Mouse (Mus musculus): ENCODE results near the gene Aven.

Gene Aven

DNA sequence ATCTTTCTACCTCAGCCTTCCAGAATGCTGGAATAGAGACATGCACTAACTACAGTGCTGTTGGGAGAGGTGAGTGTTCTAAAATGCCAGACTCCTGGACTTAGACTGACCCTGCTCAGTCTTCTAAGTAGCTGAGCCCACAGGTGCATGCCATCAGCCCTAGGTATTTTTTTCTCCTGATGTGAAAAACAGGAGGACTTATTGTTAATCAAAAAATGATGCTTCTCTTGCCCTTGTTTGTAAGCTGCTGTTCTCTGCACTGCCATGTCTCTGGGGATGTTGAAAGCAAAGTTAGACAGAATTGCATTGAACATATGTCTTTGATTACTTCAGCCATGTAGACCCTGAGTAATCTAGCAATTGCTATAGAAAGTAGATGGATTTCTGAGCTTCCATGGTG lies 64.7 kb downstream of the Aven start:
- DNase-seq (ENCODE audit: low read depth, low spot score) = no peak

DNA sequence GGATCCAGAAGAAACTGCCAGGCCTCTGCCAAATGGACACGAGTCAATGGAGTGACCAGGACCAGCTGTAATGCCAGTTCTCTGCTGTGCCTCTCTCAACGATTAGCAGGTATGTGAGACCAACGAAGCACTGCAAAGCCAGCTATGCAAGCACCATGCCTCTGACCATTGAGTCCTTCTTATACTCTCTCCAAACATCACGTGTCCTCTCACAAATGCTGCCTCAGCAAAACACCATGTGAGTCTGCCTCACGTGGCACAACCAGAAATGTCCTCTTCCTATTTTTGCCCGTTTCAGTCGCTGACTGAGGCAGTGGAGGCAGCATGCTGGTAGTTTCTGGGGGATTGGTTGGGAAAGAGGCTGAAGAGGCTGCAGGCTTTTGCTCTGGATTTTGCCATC lies 68.8 kb downstream of the Aven start:
- no peak for DNase-seq (ENCODE audit: low read depth, low spot score)

DNA sequence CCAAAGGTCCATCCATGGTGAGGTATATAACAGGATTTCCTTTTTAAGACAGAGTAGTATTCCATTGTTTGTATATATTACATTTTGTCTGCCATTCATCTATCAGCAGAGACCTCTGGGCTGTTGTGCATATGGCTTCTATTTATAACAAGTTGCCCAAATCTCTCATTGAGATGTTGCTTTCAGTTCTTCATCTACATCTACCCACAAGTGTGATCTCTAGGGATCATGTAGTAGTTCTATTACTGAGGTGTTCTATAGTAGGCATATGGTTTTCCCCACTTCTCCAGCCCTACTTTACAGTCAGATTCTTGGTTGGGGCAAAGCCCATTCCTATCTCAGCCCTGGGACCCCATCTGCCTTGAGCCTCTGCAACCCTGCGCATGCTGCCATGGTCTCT lies 72.3 kb downstream of the Aven start:
- DNase-seq (ENCODE audit: low read depth, low spot score) = no peak

DNA sequence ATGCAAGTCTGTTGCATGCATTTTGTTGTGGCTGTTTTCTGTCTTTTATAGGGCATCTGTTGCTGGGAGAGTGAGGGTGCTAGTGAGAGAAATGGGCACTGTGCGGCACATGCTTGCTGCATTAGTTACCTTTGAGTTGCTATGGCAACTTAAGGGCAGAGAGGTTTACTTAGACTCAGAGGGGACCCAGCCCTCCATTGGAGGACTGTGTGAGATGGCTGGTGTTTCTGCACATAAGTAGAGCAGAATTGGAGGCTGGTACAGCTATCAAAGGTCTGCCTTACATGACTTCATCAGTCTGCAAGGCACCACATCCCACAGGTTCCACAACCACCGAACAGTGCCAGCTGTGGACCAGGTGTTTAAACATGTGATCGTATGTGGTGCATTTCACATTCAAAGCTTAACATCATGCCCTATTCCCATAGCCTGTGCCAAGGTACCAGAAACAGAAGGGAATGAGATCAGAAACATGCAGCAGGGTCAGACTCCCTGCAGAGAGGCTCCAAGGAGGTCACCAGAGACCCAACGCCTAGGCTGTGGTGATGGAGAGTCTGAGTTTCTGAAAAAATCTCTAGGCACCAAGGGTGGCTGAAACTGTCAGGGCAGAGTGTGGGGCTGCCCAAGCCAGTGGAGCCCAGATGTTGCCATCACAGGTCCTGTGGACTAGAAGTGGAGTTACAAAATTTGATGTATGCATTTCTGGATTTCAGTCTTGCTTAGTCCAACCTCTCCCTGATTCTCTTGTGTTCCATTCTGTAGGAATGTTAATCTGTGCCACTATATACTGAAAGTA lies 73.7 kb downstream of the Aven start:
- DNase-seq (ENCODE audit: low read depth, low spot score) = no peak

DNA sequence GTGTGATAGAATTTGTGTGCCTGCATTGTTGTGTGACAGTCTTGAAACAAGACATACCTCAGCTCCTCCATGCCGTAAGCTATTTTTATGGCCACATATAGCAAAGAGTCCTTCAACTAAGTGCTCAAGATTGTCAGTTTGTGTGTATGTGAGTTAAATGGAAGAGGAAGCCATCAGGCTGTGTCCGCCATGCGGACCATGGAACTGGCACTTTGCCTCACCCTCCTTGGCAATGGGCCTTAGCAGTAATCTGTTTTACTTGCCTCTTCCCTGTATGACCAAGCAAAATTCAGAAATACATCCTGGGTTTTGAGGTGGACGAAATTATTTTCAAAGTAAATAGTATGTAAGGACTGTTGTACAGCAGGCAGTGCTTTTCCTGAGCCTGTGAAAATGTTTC lies 75.0 kb downstream of the Aven start:
- no peak for DNase-seq (ENCODE audit: low read depth, low spot score)

DNA sequence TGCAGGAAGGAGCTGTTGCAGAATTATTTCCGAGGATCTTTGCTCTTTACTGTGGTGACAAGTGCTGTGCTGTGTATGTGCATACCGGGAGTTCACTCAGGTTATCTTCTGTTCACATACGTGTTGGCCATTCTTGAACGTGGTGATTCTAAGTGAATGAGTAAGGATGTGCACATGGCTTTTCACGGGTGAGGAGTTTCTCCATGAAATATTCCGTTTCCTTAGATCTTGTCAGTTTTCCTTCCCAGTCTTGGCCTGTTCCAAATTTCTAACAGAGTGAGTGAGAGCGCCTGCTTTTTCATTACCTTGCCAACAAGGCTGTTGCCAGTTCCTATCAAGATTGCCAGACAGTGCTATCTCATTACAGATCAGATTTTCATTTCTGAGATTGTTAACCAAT lies 98.2 kb downstream of the Aven start:
- DNase-seq (ENCODE audit: low read depth, low spot score) = no peak

DNA sequence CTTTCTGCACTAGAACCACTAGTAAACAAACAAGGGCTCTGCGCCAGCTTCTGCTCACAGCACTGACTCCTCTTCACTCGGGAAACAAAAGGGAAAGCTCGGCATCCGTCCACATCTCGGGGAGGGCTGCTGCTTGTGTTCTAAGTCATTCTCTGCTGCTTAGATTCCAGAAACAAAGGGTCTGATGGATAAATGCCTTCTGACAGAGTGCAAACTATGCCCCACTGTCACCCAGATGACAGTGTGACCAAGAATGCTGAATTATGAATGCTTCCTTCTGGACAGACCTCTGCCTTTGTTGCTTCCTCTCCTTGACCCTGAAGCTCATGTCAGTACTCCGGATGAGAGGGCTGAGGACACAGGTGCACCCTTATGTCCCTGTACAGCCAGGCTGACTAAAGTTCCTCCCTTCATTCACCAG lies 98.7 kb downstream of the Aven start:
- DNase-seq (ENCODE audit: low read depth, low spot score) = peak; percentile 95

DNA sequence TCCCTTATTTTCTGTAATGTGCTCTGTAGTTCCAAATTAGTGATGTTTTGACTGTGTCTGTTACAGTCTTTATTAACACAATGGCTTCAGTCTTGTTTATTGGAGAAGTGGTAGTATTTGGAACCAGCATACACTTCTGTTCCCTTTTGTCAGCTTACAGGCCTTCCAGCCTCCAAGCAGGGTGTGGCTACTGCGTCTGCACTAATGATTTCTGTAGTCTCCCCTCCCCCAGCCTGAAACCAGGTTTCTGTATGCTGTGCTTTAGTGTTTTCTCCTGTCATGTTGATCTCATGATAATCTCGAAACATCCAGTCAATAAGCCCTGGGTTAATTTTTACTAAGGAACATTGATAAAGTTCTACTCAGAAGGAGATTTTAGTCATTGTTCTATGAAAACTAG lies 100.6 kb downstream of the Aven start:
- DNase-seq (ENCODE audit: low read depth, low spot score) = no peak

DNA sequence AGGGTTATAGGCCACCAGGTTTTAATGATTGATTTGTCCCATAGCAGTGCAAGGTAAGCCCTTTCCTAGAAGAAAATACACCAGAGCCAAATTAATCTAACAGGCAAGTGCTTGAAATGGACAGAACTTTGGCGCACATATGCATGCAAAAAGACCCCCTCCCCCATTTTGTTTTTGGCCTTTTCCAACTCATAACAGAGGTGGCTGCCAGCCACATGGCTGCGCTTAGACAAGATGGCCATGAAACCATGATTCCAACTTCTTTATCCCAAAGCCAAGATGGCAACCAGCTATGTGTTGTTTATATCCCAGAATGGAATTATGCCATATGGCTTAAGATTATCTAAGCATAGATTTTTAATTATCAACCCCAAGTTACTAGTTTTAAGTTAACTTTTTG lies 101.0 kb downstream of the Aven start:
- DNase-seq (ENCODE audit: low read depth, low spot score) = no peak

DNA sequence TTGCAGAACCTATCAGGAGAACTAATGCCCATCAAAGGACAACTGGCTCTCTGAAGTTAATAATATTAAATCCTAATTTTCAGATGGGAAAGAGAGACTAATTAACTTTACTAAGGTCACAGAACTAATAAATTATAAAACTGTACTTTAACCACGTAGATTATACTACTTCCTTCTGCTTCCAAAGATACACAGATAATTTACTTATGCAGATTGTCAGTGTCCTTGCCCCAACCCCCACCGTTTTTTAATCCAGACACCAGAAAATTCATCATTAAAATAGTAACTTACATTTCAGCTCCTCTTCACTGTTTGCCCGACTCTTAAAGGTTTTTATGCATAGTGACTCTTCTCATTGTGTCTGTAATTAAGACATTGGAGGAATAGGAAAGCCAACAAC lies 103.0 kb downstream of the Aven start:
- no peak for DNase-seq (ENCODE audit: low read depth, low spot score)

DNA sequence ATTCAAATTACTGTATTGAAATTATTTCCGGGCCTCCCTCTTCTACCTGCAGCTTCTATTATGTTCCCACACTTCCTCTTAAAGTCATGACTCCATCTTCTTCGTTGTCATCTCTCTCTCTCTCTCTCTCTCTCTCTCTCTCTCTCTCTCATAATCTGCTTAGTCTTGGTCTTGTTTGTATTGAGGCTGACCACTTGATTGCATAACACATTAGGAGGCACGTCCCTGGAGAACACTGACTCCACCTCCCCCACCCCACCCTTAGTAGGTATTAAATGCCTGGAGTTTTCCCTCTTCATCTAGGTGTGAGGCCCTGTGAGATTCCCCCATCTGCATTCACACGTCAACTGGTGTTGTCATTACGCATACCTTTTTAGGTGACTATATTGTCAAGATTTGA lies 103.7 kb downstream of the Aven start:
- no peak for DNase-seq (ENCODE audit: low read depth, low spot score)

DNA sequence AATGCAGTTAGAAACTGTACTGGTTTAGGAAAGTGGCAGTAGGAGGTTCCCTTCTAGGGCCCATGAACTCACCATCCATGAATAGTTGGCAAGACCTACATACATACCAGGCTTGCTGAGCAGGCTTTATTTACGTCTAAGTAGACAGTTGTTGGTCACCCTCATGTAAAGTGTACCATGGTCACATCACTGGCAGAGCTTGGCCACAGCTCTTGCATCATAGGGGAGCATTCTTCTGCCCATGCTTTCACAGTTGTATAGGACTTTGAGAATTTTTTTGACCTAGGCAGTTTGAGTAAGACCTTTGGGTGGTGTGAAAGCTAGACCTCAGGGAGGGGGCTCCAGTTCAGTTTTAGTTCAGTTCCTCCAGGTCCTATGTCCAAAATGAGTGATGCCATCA lies 104.3 kb downstream of the Aven start:
- DNase-seq (ENCODE audit: low read depth, low spot score) = no peak

DNA sequence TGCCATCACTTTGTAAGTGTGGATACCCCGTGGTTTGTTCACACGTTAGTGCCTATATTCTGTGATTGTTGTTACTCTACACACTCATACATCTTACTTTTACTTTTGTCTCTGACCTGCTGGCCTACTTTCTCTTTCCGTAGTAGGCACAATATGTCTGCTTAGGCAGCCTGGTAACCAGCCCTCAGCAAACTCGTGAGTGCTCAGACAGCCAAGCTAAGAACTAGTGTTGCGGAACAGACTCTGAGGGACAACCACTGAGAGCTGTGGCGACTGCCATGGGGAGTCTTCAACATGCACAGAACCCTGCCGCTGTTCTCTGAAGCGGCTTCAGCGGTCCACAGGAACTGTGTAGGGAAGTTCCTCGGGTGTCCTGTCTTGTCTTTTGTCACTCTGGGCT lies 107.5 kb downstream of the Aven start:
- DNase-seq (ENCODE audit: low read depth, low spot score) = peak; percentile 29

DNA sequence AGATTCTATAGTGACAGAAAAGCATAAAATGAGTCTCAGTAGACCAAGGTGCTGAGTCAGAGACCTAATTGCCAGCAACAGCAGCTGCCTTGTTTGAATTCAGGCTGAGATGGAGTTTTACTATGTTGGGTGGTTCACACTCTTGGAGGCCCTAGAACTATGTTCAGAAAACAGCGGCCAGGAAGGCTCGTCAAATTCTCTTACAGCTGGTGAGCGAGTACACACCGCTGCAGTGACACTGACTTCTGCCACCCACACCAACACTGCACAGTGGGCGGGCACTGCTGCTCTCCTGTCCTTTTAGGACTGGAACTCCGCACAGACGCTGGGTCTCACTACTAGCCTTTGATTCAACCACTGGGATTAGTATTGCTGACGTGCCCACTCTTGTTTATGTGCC lies 109.7 kb downstream of the Aven start:
- peak; percentile 67 for DNase-seq (ENCODE audit: low read depth, low spot score)

DNA sequence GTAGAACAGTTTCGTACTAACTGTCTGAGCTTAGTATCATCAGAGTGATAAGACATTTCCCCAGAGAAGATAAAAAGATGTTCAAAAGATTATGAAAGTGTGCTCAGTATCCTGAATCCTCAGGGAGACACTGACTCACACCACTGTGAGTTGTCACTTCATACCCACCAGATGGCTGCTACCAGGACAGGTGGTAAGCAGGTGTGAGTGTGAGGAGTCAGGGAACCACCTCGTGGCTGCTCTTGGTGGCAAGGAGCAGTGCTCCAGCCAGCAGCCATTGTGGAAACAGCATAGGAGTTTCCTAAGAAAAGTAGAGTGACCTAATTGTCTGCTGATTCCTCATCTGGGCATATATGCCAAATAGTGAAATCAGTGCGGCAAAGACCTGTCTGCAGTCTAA lies 113.8 kb downstream of the Aven start:
- peak; percentile 46 for DNase-seq (ENCODE audit: low read depth, low spot score)

DNA sequence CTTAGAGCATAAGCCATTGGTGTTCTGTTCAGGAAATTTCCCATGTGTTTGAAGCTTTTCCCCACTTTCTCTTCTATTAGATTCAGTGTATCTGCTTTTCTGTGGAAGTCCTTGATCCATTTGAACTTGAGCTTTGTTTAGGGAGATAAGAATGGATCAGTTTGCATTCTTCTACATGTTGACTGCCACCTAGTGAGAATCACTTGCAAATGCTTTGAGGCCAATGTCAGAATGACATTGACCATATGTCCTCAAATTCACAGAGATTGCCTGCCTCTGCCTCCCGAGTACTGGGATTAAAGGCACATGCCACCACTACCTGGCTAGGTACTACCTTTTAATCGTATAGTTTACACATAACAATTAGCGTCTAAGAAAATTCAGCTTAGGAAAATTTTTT lies 119.9 kb downstream of the Aven start:
- DNase-seq (ENCODE audit: low read depth, low spot score) = peak; percentile 39

DNA sequence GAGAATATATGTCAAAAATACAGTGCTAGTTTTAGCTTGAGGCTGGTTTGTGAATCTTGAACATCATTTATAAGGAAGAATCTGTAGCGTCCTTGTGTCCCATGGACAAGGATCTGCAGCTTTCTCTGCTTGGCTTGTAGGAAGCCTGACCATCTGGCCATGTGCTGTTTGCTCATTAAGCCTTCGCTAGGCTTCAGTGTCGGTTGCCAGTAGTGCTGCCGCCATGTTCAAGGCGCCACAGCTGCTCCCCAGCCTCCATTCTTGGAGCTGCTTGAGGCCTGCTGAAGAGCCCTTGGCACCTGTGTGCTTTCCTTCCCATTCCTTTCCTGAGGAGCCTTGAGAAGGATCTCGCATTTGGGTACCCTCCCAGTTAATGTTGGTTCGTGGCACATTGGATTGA lies 121.6 kb downstream of the Aven start:
- peak; percentile 48 for DNase-seq (ENCODE audit: low read depth, low spot score)

DNA sequence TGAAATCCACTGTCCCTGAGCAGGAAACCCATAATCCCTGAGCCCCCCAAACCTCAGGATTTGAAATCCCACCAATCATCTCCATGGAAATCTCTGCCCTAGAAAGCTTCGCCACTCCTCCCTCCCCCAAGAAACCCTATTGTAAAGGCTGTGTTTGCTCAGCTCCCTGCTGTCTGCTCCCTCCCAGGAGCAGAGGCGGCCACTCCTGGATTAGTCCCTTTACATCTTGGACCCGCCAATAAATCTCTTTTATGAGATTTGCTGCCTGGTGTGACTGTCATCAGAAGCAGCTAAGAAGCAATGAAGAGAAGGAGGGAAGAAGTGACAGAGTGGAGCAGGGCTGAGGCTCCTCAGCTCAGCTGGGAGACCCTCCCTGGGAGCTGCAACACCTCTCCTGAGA lies 124.4 kb downstream of the Aven start:
- DNase-seq (ENCODE audit: low read depth, low spot score) = no peak

DNA sequence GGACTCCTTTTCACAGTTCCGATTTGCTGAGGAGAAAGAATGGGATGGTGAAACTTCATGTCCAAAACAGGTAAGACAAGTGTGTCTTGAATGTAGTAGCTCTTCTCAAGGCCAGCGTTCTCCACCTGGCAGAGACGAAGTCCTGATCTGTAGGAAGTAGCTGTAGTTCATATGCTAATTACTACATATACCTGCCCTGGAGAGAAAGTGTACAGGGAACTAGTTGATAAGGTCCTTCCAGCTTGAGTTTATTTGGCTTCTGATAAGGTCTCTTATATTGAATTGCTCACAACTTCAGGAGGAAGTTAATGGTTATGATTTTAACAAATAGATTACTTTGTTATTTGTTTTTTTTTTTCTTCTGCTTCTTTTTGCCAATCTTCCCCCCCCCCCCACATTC lies 132.4 kb downstream of the Aven start:
- no peak for DNase-seq (ENCODE audit: low read depth, low spot score)

DNA sequence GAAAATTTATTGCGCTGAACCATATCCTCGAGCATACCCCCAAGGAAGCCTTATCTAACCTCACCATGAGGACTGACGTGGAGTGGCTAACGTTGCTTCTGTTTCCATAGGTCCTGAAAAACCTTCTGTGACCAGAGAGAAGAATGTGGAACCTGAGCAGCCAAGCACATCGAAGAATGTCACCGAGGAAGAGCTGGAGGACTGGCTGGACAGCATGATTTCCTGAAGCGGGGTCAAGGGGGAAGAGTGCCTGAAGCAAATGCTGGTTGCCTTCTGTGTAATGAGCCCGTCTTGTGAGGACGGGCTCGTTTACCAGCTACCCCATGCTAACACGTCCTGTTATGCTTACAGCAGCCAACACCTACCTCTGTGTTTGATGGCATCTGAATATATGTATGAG lies 137.9 kb downstream of the Aven start:
- no peak for DNase-seq (ENCODE audit: low read depth, low spot score)

DNA sequence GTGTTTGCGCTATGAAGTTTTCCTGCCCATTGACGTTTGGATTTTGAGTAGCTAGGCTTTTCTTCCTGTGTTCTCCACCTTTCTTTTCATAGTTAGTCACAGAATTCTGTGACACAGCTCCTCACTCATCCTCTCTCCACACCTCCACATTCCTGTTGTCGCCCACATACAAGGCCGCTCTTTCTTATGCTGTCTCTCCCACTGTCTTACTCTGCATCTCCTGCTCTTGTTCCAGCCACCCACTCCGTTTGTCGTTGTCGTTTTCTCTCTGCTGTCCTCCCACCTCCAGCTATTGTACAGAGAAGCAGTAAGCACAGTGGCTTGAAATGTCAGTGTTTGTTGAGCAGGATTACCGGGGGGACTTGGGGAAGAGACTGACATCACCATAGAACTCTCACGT lies 139.8 kb downstream of the Aven start:
- peak; percentile 84 for DNase-seq (ENCODE audit: low read depth, low spot score)

DNA sequence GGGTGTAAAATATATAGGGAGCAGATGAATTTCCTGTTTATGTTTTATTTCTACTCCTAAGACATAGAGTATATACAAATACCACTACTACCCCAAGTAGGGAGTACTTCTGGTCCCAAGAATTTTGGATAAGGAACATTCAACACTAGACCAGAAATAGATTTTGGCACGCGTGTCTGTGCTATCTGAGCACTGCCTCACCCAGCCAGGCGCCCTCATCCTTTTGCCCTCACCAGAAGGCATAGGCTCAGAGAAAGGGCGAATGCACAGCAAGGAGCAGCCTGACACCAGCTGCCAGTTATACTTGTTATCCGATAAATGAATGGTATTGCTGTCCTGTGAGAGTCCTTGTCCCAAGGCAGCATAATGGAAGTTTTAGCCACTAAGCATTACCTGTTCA lies 144.4 kb downstream of the Aven start:
- peak; percentile 91 for DNase-seq (ENCODE audit: low read depth, low spot score)

DNA sequence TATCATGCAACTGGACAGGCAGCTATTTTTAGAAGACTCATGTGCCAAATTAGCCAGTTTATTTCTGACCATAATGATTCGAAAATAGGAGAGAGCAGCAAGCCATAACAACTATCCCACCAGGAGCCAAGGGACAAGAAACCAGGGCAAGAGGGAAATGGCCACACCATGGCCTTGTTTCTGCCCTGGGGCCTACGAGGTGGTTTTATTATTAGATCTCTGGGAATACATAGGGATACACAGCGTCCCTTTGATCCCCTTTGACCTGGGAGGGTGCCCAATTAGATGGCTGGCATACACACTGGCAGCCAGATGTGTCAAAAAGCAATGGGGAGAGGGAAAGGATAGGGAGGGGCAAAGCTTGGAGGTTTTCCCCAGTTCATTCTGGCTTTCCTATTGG lies 161.1 kb downstream of the Aven start:
- DNase-seq (ENCODE audit: low read depth, low spot score) = no peak

DNA sequence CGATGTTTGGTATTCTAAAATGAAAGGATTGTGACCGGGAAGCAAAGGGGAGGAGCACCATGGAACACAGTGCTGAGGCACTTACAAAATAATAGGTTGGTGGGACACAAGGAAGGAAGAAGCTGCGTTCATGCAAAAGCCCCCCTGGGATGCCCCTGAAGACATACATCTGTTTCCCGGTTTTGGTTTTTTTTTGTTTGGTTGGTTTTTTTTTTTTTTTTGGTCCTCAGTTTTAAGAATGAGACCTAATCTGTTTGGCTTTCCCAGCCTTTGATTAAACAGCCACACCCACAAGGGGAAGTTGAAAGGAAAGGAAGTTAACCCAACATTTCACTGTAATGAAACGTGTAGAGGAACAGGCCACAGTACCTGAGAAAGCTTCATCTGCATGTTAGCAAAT lies 163.4 kb downstream of the Aven start:
- no peak for DNase-seq (ENCODE audit: low read depth, low spot score)
